Mouse (Mus musculus) stomach, embryonic 14.5 days (tissue): ENCODE measurements around the gene Vmn2r12. TPM values are rescaled to one million over a fixed set of nuclear protein-coding genes. Genes with fewer than 3 reads are reported as not detected.
"Not testable (repeated sequence)": the region's sequence is repeated elsewhere in the genome, so short reads cannot be mapped to it uniquely, and the experiment has no call there.

Experiments
- ATAC-seq: fragments of 200-750 bp; cut with Nextera tagmentation; 2 replicates; pipeline ENCODE4 v1.8.0; 2017; ENCODE audit warnings: low read depth, moderate TSS enrichment; ENCODE audit not compliant: insufficient number of reproducible peaks, insufficient read depth, low FRiP score
- H3K27ac ChIP-seq: fragments of 300-500 bp; sonication (generic); 2 replicates; pipeline ENCODE4 v1.5.1; 2014; ENCODE audit warnings: mild to moderate bottlenecking, low read length, moderate library complexity, mixed read lengths
- H3K27me3 ChIP-seq: fragments of 300-500 bp; sonication (generic); 2 replicates; pipeline ENCODE4 v1.6.1; 2014; ENCODE audit warnings: low read length, control low read depth, mixed read lengths; ENCODE audit not compliant: control insufficient read depth, insufficient read depth
- H3K36me3 ChIP-seq: fragments of 300-500 bp; sonication (generic); 2 replicates; pipeline ENCODE4 v1.6.1; 2014; ENCODE audit warnings: mild to moderate bottlenecking, control low read depth, low read length, moderate library complexity, mixed read lengths; ENCODE audit not compliant: control insufficient read depth, insufficient read depth
- H3K4me1 ChIP-seq: fragments of 300-500 bp; sonication (generic); 2 replicates; pipeline ENCODE4 v1.6.1; 2014; ENCODE audit warnings: low read length, control low read depth, mixed read lengths; ENCODE audit not compliant: control insufficient read depth, insufficient read depth
- H3K4me2 ChIP-seq: fragments of 300-500 bp; sonication (generic); replicated peaks from 2 replicates; pipeline ENCODE4 v1.6.1; 2014; ENCODE audit warnings: low read depth, low read length, control low read depth
- H3K4me3 ChIP-seq: fragments of 300-500 bp; sonication (generic); 2 replicates; pipeline ENCODE4 v1.5.1; 2014; ENCODE audit warnings: low read depth, low read length, control low read depth
- H3K9ac ChIP-seq: fragments of 300-500 bp; sonication (generic); replicated peaks from 2 replicates; pipeline ENCODE4 v1.6.1; 2014; ENCODE audit warnings: low read depth, mild to moderate bottlenecking, control low read depth, low read length, moderate library complexity, mixed read lengths
- H3K9me3 ChIP-seq: fragments of 300-500 bp; sonication (generic); 2 replicates; pipeline ENCODE4 v1.6.1; 2016; ENCODE audit warnings: low read depth, low read length, control low read depth; ENCODE audit not compliant: control insufficient read depth
- WGBS: fragments of 180-500 bp; shearing (Covaris S2); extraction: QIAGEN DNeasy Blood & Tissue Kit; methylation state at CpG from one replicate; pipeline ENCODE4 v1.1.7; 2014; 5-methylcytosine and 5-hydroxymethylcytosine counted together
- polyA plus RNA-seq: library from polyadenylated mRNA; unstranded; fragments of >200 nt; fragmentation: Nextera tagmentation; extraction: Ambion mirVana; gene quantifications from 2 replicates; pipeline ENCODE4 v1.2.1, GENCODE M21; 2014

Gene Vmn2r12
- not detected in 2 replicates for polyA plus RNA-seq

DNA sequence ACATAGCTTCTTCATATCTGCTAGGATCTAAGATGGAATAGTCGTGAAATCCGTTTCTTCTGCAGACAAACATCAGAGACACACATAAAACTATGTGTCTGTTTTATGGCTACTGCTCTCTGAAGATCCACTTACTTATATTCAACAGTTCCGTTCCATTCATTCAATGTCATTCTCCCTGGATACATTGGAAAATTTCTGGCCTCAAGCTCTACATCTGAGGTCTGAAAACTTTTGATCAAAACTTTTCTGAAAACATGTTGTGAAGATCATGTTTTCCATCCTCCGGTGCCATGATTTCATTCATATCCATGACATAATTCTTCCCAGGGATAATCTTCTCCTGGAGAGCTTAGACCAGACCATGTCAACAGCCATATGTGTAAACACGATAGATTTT is at the start of gene Vmn2r12:
Gene Vmn2r12 (minus strand): TSS at position 101 of the 400 bp plus-strand sequence.
- not testable (repeated sequence) for H3K9me3 ChIP-seq, H3K4me2 ChIP-seq, H3K27ac ChIP-seq, H3K27me3 ChIP-seq, H3K36me3 ChIP-seq, ATAC-seq, H3K4me1 ChIP-seq, H3K9ac ChIP-seq, H3K4me3 ChIP-seq
- 84% methylated on average over 5 of the region's 5 CpGs for WGBS

DNA sequence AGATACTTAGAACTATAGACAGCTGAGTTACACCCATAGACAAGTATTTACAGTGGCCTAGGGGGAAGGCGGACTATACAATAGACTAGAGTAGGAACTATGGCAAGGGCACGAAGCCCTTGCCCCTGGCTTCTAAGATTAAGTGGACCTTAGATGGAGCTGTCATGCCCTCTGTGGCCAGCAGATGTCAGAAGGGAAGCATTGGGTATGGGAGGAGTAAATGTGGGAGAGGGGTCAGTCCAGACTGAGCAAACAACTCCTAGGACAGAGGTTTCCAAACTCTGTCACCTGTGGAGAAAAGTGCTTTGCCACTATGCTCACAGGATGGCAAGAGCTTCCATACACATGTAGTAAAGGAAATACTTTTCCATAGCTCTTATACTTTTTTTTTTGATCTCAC is 41.8 kb upstream of the Vmn2r12 start:
- no peak for ATAC-seq
- H3K4me1 ChIP-seq = no peaks in the 10 kb centered on the region
- H3K36me3 ChIP-seq = no peaks in the 10 kb centered on the region
- H3K27me3 ChIP-seq = no peaks in the 10 kb centered on the region
- H3K9me3 ChIP-seq = no peaks in the 10 kb centered on the region; the same call in 1 of the 2 replicates
- no peak overlapping the region for H3K27ac ChIP-seq
- H3K9ac ChIP-seq = no peak overlapping the region
- H3K4me3 ChIP-seq = no peak overlapping the region
- WGBS = 78% methylated on average over 2 of the region's 2 CpGs
- H3K4me2 ChIP-seq = no peak overlapping the region

DNA sequence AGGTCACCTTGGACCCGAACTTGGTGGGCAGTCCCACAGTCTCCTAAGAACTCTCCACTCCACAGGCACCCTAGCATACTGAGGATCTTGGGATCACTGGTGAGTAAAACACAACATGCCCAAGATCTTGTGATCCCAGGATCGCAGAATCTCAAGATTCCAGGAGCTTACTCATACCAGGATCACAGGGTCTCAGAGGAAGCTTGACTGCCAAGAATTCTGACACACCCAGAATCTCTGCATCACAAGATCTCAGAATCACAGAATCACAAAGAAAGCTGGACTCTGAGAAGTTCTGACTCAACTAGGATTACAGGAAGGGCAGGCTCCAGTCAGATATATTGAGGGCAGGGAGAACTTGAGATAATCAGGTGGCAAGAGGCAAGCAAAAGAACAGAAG is 39.0 kb upstream of the Vmn2r12 start:
- Histone ChIP-seq H3K9me3 (no peaks in the 10 kb centered on the region; the same call in 1 of the 2 replicates), H3K4me1 (no peaks in the 10 kb centered on the region), H3K4me2 (no peak overlapping the region), H3K36me3 (no peaks in the 10 kb centered on the region), H3K27me3 (no peaks in the 10 kb centered on the region), H3K4me3 (no peak overlapping the region), H3K27ac (no peak overlapping the region), H3K9ac (no peak overlapping the region)
- ATAC-seq = no peak
- WGBS = 79% methylated on average over 2 of the region's 2 CpGs

DNA sequence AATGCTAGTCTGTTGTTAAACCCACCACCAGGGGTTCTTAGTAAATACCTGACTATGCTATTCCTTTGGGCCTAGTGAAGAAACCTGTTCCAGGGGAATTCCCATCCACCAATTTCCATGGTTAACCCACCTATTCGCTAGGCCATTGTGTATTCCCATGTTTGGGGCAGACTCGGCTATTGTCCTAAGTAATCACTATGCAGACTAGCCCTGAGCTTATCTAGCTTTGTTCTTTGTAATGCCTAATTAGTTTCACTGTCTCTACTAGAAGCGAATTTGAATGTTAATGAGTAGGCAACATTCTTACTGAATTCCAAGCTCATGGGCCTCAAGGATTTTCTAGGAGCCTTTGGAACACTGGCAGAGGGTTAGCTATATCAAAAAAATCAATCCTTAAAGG is 1.3 kb downstream of the Vmn2r12 start:
- not testable (repeated sequence) for H3K27ac ChIP-seq, H3K4me2 ChIP-seq, H3K4me3 ChIP-seq, H3K27me3 ChIP-seq, H3K9ac ChIP-seq, H3K4me1 ChIP-seq, H3K9me3 ChIP-seq, H3K36me3 ChIP-seq, ATAC-seq
- WGBS = 79% methylated on average over 3 of the region's 3 CpGs

DNA sequence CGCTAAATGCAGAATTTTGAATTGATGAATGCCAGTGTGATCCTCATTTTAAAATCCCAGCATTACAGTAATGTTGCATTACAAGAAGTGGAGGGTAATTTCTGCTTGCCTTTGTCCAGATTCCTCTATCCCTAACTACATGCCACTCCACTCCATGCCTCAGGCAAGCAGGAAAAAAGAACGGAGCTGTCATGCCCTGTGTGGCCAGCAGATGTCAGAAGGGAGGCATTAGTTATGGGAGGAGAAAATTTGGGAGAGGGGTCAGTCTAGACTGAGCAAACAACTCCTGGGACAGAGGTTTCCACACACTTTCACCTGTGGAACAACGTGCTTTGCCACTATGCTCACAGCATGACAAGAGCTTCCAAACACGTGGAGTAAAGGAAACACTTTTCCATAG is 25.7 kb downstream of the Vmn2r12 start:
- H3K4me2 ChIP-seq, H3K9ac ChIP-seq, H3K27ac ChIP-seq, H3K9me3 ChIP-seq, ATAC-seq, H3K36me3 ChIP-seq, H3K4me1 ChIP-seq, H3K27me3 ChIP-seq, H3K4me3 ChIP-seq: not testable (repeated sequence)
- WGBS = 52% methylated on average over 4 of the region's 4 CpGs

DNA sequence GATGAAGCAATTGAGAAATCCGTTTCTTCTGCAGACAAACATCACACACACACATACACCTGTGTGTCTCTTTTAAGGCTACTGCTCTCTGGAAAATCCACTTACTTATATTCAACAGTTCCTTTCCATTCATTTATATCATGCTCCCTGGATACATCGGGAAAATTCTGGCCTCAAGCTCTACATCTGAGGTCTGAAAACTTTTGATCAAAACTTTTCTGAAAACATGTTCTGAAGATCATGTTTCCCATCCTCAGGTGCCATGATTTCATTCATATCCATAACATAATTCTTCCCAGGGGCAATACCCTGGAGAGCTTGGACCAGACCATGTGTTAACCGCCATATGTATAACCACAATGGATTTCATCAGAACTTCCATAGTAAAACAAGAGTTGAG is 38.3 kb downstream of the Vmn2r12 start, which contains the start of gene Vmn2r11:
Gene Vmn2r11 (minus strand): TSS at position 101 of the 400 bp plus-strand sequence.
- ATAC-seq, H3K27ac ChIP-seq, H3K36me3 ChIP-seq, H3K9me3 ChIP-seq, H3K4me2 ChIP-seq, H3K9ac ChIP-seq, H3K27me3 ChIP-seq, H3K4me3 ChIP-seq, H3K4me1 ChIP-seq: not testable (repeated sequence)
- WGBS = 87% methylated on average over 3 of the region's 3 CpGs

DNA sequence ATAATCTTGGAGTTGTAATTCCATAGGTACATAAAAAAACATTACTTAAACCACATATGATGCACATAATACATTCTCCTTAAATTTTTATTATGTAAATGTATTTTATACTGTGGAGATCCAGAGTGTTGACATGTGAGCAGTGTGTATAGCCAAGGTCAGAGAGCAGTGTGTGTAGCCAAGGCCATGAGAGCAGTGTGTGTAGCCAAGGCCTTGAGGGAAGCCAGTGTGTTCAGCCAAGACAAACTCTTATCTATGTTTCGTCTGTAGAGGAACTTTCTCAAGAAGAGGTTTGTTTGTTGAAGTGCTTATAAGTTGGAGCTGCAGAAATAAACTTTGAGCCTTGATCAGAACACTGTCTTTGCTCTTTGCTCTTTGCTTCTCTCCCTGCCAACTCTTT is 42.5 kb downstream of the Vmn2r12 start:
- 62% methylated on average over 1 of the region's 1 CpGs for WGBS
- Histone ChIP-seq H3K4me2 (no peak overlapping the region), H3K9ac (no peak overlapping the region), H3K4me3 (no peak overlapping the region), H3K9me3 (no peaks in the 10 kb centered on the region), H3K27ac (no peak overlapping the region), H3K36me3 (no peaks in the 10 kb centered on the region), H3K4me1 (no peaks in the 10 kb centered on the region), H3K27me3 (no peaks in the 10 kb centered on the region)
- no peak for ATAC-seq

Other genes starting within 250 kb of the Vmn2r12 start
- gene Vmn2r9, start 245.3 kb downstream of the Vmn2r12 start, polyA plus RNA-seq = not detected in 2 replicates
- not detected in 2 replicates for gene Vmn2r10, start 91.4 kb downstream of the Vmn2r12 start, polyA plus RNA-seq
- not detected in 2 replicates for gene Vmn2r11, start 38.4 kb downstream of the Vmn2r12 start, polyA plus RNA-seq
- not detected in 2 replicates for gene Vmn2r13, start 94.2 kb upstream of the Vmn2r12 start, polyA plus RNA-seq
- gene Vmn2r14, start 126.8 kb upstream of the Vmn2r12 start, polyA plus RNA-seq = not detected in 2 replicates
- not detected in 2 replicates for gene Vmn2r15, start 199.7 kb upstream of the Vmn2r12 start, polyA plus RNA-seq
- gene Vmn2r16, start 232.2 kb upstream of the Vmn2r12 start, polyA plus RNA-seq = not detected in 2 replicates